ENCODE assay signal across 18 mouse cellular contexts in the genomic region with DNA sequence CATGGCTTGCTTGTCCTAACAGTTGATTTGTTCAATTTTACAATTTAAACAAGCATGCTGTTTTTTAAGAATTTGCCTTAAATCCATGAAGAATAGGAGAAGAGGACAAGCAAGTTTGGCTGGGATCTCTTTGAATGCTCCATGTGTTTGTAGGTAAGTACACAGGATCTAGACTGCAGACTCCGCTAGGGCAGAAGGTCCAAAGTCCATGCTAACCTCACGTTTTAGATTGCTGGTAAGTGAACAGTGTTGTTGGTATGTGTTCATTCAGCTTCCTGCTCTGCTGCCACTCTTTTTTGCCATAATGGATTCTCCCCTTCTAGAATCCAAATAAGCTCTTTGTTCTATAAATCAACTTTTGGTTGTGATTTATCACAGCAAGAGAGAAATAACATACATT.
"Had no signal": no experiment of that assay in that cellular context is flagged by ENCODE, and none has a peak within 500 bp of the region (broad histone marks: within the 10 kb centered on the region; RNA-seq: fewer than 3 reads in every experiment).

No protein-coding gene starts in this region.

- H3K4me3 ChIP-seq: hindbrain, embryonic 15.5 days; limb, embryonic 12.5 days; midbrain, embryonic 10.5 days; myocyte; neural tube, embryonic 12.5 days had no signal

- H3K27me3 ChIP-seq: hindbrain, embryonic 15.5 days; limb, embryonic 12.5 days; neural tube, embryonic 12.5 days had no signal

- H3K27ac ChIP-seq: hindbrain, embryonic 15.5 days; limb, embryonic 12.5 days; liver, embryonic 14.5 days; midbrain, embryonic 10.5 days; neural tube, embryonic 12.5 days had no signal

- ATAC-seq: inflammation-experienced regulatory T-cells, adult 6 months had no signal

- H3K4me1 ChIP-seq: hindbrain, embryonic 15.5 days; limb, embryonic 12.5 days; midbrain, embryonic 10.5 days; neural tube, embryonic 12.5 days had no signal

- DNase-seq: kidney, postnatal 10 days; layer of hippocampus, adult 9-11 months; liver; lung, adult 2 months; lung, postnatal 10 days; lung, postnatal 4 days; midbrain, embryonic 14.5 days; right cerebral cortex, adult 18-20 months; right cerebral cortex, postnatal 25 days; thymus, adult 2 months; thymus, postnatal 25 days had no signal

- H3K9me3 ChIP-seq: hindbrain, embryonic 15.5 days; limb, embryonic 12.5 days; midbrain, embryonic 10.5 days; neural tube, embryonic 12.5 days had no signal

- H3K9ac ChIP-seq: hindbrain, embryonic 15.5 days; limb, embryonic 12.5 days; liver, embryonic 14.5 days; neural tube, embryonic 12.5 days had no signal

- H3K4me2 ChIP-seq: hindbrain, embryonic 15.5 days; limb, embryonic 12.5 days; neural tube, embryonic 12.5 days had no signal
